ENCODE assay signal across 8 mouse cellular contexts in the genomic region with DNA sequence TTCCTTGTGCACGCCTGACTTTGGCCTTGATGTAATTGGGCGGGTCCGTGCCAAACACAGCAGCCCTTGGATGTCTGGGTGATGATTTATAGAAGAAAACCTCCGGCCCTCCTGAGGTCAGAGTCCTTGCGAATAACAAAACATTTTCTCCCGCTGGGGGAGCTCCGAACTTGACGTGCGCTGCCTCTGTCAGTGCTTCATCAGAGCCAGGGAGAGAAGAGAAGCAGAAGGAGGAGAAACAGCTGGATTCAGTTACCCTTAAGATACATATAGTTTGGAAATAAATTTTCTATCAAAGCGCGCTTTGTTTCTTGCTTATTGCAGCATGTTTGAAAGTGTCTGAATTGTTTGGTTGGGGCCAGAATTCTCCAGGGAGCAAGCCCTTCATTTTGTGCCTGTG.
DNase-seq lines count a peak whose midpoint lies in the region; ATAC-seq and TF ChIP-seq lines count a peak whose summit lies in the region.
"Had no signal": no experiment of that assay in that cellular context is flagged by ENCODE, and none has a peak within 500 bp of the region (broad histone marks: within the 10 kb centered on the region; RNA-seq: fewer than 3 reads in every experiment).

No protein-coding gene starts in this region.

- intact Hi-C loops in gastrocnemius, adult 2 months (cut with DNase I): no loop called here

- no peaks in the 10 kb centered on the region for H3K4me1 ChIP-seq in hindbrain, embryonic 14.5 days (replicated peaks; ENCODE audit: control insufficient read depth, insufficient read depth, low read length)
- peaks cover 3% of the 10 kb centered on the region; the same call in 1 of the 2 replicates for H3K4me1 ChIP-seq in limb, embryonic 11.5 days (ENCODE audit: control insufficient read depth, insufficient read depth, low read length)

- no peaks in the 10 kb centered on the region for H3K36me3 ChIP-seq in hindbrain, embryonic 14.5 days (replicated peaks; ENCODE audit: control insufficient read depth, insufficient read depth)
- H3K36me3 ChIP-seq in limb, embryonic 11.5 days (ENCODE audit: control insufficient read depth, insufficient read depth, low read length): no peaks in the 10 kb centered on the region

- TF ChIP-seq CTCF in gastrocnemius, adult 2 months (IDR thresholded peaks at IDR 0.05): no peak

- no peaks in the 10 kb centered on the region for H3K27me3 ChIP-seq in hindbrain, embryonic 14.5 days (ENCODE audit: control insufficient read depth, insufficient read depth, low read length)
- H3K27me3 ChIP-seq in limb, embryonic 11.5 days (ENCODE audit: control insufficient read depth, insufficient read depth, low read length): no peaks in the 10 kb centered on the region

- DNase-seq in R1 (ENCODE audit: low read depth, low spot score): peak; percentile 81
- DNase-seq in adrenal gland, adult 2 months: peak; percentile 84
- DNase-seq in hindbrain, embryonic 14.5 days (ENCODE audit: low spot score): no peak
- peak; percentile 38 for DNase-seq in limb, embryonic 11.5 days (ENCODE audit: low spot score)
- no peak for DNase-seq in gastrocnemius, adult 2 months
- DNase-seq: thymus, adult 18-20 months had no signal

- 14% methylated on average over 11 of the region's 11 CpGs for WGBS in hindbrain, embryonic 14.5 days
- 12% methylated on average over 11 of the region's 11 CpGs for WGBS in limb, embryonic 11.5 days

- H3K27ac ChIP-seq in hindbrain, embryonic 14.5 days: no peak overlapping the region
- no peak overlapping the region for H3K27ac ChIP-seq in limb, embryonic 11.5 days (replicated peaks; ENCODE audit: low read depth, low read length)
- no peak overlapping the region for H3K27ac ChIP-seq in gastrocnemius, adult 2 months

- H3K4me2 ChIP-seq in hindbrain, embryonic 14.5 days (replicated peaks): peak overlapping the region; percentile 31; the same call in 1 of the 2 replicates
- H3K4me2 ChIP-seq in limb, embryonic 11.5 days (ENCODE audit: low read depth, severe bottlenecking): 0 out of 2 replicates have a peak overlapping the region, but pooled peaks have one; percentile 15

- no peaks in the 10 kb centered on the region for H3K9me3 ChIP-seq in hindbrain, embryonic 14.5 days (ENCODE audit: control insufficient read depth, low read length)
- H3K9me3 ChIP-seq in limb, embryonic 11.5 days (ENCODE audit: control insufficient read depth, low read length): no peaks in the 10 kb centered on the region

- H3K4me3 ChIP-seq in hindbrain, embryonic 14.5 days (replicated peaks; ENCODE audit: low read length): no peak overlapping the region
- H3K4me3 ChIP-seq in limb, embryonic 11.5 days (ENCODE audit: low read depth, low read length): no peak overlapping the region
- no peak overlapping the region for H3K4me3 ChIP-seq in gastrocnemius, adult 2 months

- no peak for ATAC-seq in hindbrain, embryonic 14.5 days (ENCODE audit: low FRiP score)
- no peak for ATAC-seq in limb, embryonic 11.5 days (ENCODE audit: insufficient number of reproducible peaks, low FRiP score, low TSS enrichment, low read depth)
- no peak for ATAC-seq in cerebellum, adult (ENCODE audit: insufficient number of reproducible peaks, low FRiP score, low TSS enrichment)
- no peak for ATAC-seq in inflammation-experienced regulatory T-cells, adult 6 months

- no peak overlapping the region for H3K9ac ChIP-seq in hindbrain, embryonic 14.5 days
- no peak overlapping the region for H3K9ac ChIP-seq in limb, embryonic 11.5 days (ENCODE audit: low read length)

Comparison
In these comparisons a context has a peak if more than half of its experiments do, and no peak if none do; other contexts are left out.
1. DNase-seq: peak in R1 (single experiment), adrenal gland, adult 2 months (single experiment) and limb, embryonic 11.5 days (single experiment); none in hindbrain, embryonic 14.5 days (single experiment) and gastrocnemius, adult 2 months (single experiment).